Mouse (Mus musculus) brain, embryonic 14.5 days (tissue): ENCODE data around the gene Mthfd2l.

ENCODE experiments used
- CTCF ChIP-seq: fragments of 200-500 bp; IDR thresholded peaks from 2 replicates; pipeline ENCODE4 v1.5.1; 2012; ENCODE audit warnings: inconsistent platforms, mild to moderate bottlenecking, moderate library complexity, borderline replicate concordance; ENCODE audit not compliant: insufficient read depth, insufficient read length; ENCODE audit errors: extremely low read depth
- POLR2A ChIP-seq: fragments of 200-500 bp; IDR thresholded peaks from 2 replicates; pipeline ENCODE4 v1.6.1; 2012; ENCODE audit warnings: mild to moderate bottlenecking, inconsistent platforms, borderline replicate concordance; ENCODE audit not compliant: poor library complexity, insufficient read depth, insufficient read length, severe bottlenecking; ENCODE audit errors: extremely low read depth

DNA sequence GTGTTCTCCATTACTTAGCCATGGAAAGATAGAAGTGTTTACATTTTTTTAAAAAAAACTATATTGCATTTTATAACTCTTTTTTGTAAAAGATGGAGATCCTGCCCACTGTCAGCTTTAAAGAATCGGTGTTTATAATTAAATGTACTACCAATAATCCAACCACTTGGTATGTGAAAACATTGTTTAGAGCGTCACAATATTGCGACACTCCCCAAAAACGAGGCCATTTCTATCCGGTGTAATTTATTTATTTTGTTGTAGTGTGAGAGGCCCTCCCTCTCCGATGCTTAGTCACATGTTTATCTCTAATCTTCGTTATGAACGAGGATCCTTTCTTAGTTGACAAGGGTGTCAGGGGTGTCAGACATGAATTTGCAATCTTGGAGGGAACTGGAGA, 117.5 kb downstream of the Mthfd2l start:
- no peak for TF ChIP-seq CTCF
- TF ChIP-seq POLR2A: no peak
